Mouse (Mus musculus) ovary, adult 2 months (tissue): ENCODE data around the gene Sbpl. TPM values are rescaled to one million over a fixed set of nuclear protein-coding genes. Genes with fewer than 3 reads are reported as not detected.

Source experiments
- polyA plus RNA-seq: library from polyadenylated mRNA; depleted of rRNA; stranded (reverse); fragments of >200 nt; gene quantifications from 2 replicates; pipeline ENCODE4 v1.2.3, GENCODE M21; 2012; rRNA removed

Gene Sbpl
- 0.26 TPM in 1 of 2 replicates, not detected in the other for polyA plus RNA-seq

DNA sequence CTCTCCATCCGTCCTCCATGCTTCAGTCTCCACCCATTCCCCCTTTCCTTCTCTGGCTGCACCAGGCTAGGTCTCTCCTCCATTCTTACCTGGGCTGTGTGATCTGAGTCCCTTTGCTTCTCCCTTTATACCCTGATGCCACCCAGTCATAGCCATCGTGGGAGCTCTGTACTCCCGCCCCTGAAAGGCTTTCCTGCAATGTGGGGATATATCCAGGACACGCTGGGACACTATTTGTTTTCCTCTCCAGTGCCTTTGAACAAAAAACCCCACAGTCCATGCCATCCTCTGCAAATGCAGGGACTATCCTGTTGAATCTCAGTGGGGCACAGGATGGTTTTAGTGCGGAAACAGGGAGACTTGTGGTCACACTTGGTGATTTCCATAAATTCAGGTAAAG lies at the start of gene Sbpl:
Gene Sbpl (minus strand): TSS at position 101 of the 400 bp plus-strand sequence.

GRCm38 (mm10) chr17:23997901-23998300 lies 42.8 kb upstream of the Sbpl start, which contains the start of gene Prss22:
Prss22 (minus strand) TSS chr17:23998100.

GRCm38 (mm10) chr17:23980297-23980909 lies 25.3 kb upstream of the Sbpl start, which contains the start of gene Prss30:
Prss30 (minus strand) TSS chr17:23980566.

GRCm38 (mm10) chr17:23941372-23941771 lies 13.7 kb downstream of the Sbpl start, which contains the start of gene Sbp:
Sbp (plus strand) TSS chr17:23941672.

DNA sequence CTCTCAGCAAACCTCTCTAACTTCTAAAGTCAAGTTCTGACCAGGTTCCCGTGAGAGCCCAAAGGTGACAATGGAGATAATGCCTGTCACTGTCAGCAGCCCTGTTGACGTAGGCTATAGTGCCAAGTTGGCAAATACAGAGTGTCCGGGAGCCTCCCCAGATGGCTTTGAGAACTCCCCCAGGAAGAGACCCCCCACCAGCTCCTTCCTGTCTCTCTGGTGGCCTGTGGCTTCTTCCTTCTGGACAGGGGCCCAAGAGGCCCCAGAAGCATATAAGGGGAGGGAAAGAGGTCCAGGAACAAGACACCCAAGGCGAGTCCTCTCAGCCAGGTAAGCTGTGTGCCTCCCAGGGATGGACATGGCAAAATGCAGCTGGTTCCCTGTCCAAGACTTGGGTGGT lies 37.9 kb downstream of the Sbpl start, which contains the start of gene Dcpp3:
Gene Dcpp3 (plus strand): TSS at position 301 of the 400 bp plus-strand sequence.

Other genes starting within 250 kb of the Sbpl start
- 0.20 and 0.23 TPM in 2 replicates for gene 1520401A03Rik, start 232.5 kb downstream of the Sbpl start, polyA plus RNA-seq
- 42.7 and 44.1 TPM in 2 replicates for gene Pkmyt1, start 228.9 kb downstream of the Sbpl start, polyA plus RNA-seq
- gene Paqr4, start 214.4 kb downstream of the Sbpl start, polyA plus RNA-seq: 53.7 and 55.7 TPM in 2 replicates
- 0.11 and 0.25 TPM in 2 replicates for gene Kremen2, start 209.4 kb downstream of the Sbpl start, polyA plus RNA-seq
- 49.4 and 56.6 TPM in 2 replicates for gene Flywch1, start 183.7 kb downstream of the Sbpl start, polyA plus RNA-seq
- gene Flywch2, start 169.2 kb downstream of the Sbpl start, polyA plus RNA-seq: 14.5 and 15.3 TPM in 2 replicates
- gene Srrm2, start 164.7 kb downstream of the Sbpl start, polyA plus RNA-seq: 840 and 913 TPM in 2 replicates
- 548 and 704 TPM in 2 replicates for gene Elob, start 126.1 kb downstream of the Sbpl start, polyA plus RNA-seq
- 0.15 and 0.17 TPM in 2 replicates for gene Prss33, start 119.2 kb downstream of the Sbpl start, polyA plus RNA-seq
- 0.71 and 1.6 TPM in 2 replicates for gene Prss32, start 111.4 kb downstream of the Sbpl start, polyA plus RNA-seq
- 0.32 and 0.58 TPM in 2 replicates for gene Prss41, start 111.1 kb downstream of the Sbpl start, polyA plus RNA-seq
- not detected in 2 replicates for gene Prss21, start 87.2 kb downstream of the Sbpl start, polyA plus RNA-seq
- gene Dcpp1, start 74.4 kb downstream of the Sbpl start, polyA plus RNA-seq: 1.0 and 5.2 TPM in 2 replicates
- 1.0 and 1.4 TPM in 2 replicates for gene Dcpp2, start 74.4 kb downstream of the Sbpl start, polyA plus RNA-seq
- 7.0 and 7.8 TPM in 2 replicates for gene Dcpp3, start 37.8 kb downstream of the Sbpl start, polyA plus RNA-seq
- not detected in 2 replicates for gene Sbp, start 13.6 kb downstream of the Sbpl start, polyA plus RNA-seq
- gene Prss30, start 25.3 kb upstream of the Sbpl start, polyA plus RNA-seq: 3.5 and 5.3 TPM in 2 replicates
- 0.81 and 0.92 TPM in 2 replicates for gene Prss22, start 42.8 kb upstream of the Sbpl start, polyA plus RNA-seq
- gene Prss27, start 82.9 kb upstream of the Sbpl start, polyA plus RNA-seq: 0.39 and 0.77 TPM in 2 replicates
- gene Kctd5, start 118.2 kb upstream of the Sbpl start, polyA plus RNA-seq: 51.8 and 52.0 TPM in 2 replicates
- gene Pdpk1, start 195.7 kb upstream of the Sbpl start, polyA plus RNA-seq: 21.1 and 22.9 TPM in 2 replicates
- 80.4 and 91.4 TPM in 2 replicates for gene Amdhd2, start 208.5 kb upstream of the Sbpl start, polyA plus RNA-seq
- 1,050 and 1,217 TPM in 2 replicates for gene Atp6v0c, start 214.4 kb upstream of the Sbpl start, polyA plus RNA-seq